Mouse (Mus musculus) mesoderm, embryonic 11.5 days (tissue): ENCODE data around the gene Sgce.
"Not testable (repeated sequence)": the region's sequence is repeated elsewhere in the genome, so short reads cannot be mapped to it uniquely, and the experiment has no call there.

Source experiments
- DNase-seq: peaks from one replicate; pipeline ENCODE4 v3.0.0-alpha.2; 2012; ENCODE audit warnings: low read depth, low spot score

The Sgce gene

DNA sequence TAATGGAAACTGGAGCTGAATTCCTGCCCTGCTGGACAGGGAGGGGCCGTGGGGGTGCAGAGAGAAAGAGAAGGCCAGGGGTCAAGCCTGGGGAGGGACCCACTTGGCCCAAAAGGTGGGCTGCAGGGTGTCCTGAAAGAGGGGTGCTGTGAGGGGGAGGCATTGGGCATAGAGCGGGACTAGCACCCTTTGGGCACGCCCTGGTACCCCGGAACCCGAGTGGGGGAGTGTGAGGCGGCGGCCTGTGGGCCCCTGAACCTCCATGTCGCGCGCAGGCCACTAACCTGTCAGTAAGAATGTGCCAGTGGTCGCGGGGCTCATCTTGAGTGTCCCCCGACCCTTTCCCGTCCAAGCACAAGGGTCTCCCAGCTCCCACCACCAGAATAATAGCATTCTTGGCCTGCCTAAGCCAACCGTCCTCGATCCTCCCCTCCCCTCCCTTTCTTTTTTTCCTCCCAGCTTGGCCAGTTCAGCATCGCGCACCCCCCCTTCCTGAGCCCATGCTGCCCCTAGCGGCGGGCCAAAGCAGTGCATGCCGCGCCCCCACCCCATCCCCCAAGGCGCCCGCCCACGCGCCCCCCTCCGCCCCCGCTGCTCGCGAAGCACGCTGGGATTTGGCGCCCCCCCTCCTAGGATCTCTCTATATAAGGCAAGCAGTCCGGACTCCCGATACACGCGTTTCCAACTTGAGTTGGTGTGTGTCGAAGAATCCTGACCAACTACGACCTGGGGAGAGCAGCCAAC lies at the start of gene Sgce, which contains the start of gene Peg10:
Sgce (minus strand) TSS at position 512 of the 744 bp plus-strand sequence.
Peg10 (plus strand) TSS at position 611 of the 744 bp plus-strand sequence.
- peak; percentile 85 for DNase-seq

DNA sequence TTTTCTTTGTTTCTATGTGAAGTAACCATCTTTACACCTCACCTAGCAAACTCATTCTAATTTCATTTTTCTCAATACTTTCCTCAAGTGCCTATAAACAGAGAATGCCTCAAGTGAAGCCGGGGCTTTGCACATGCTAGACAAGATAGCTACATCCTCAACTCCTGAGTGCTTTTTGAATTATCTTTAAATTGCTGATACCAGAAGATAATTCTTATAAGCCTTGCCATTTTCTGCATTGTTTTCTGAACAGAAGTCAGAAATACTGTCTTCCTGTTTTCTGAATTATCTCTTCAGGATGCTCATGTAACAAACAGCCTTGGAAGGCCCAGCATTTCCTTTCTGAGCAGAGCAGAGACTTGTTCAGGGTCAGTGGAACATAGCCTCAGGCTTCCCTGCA lies 49.3 kb upstream of the Sgce start:
- DNase-seq = no peak

DNA sequence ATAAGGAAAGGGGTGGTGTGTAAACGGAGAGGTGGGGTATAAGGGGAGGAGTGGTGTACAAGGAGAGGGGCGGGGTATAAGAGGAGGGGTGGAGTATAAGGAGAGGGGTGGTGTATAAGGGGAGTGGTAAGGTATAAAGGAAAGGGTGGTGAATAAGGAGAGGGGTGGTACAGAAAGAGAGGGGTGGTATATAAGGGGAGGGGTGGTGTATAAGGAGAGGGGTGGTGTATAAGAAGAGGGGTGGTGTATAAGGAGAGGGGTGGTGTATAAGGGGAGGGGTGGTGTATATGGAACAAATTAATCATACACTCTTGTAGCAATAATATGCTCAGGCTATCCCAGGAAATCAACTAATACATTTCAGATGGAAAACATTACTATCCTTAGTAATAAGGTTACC lies 15.2 kb upstream of the Sgce start:
- no peak for DNase-seq

DNA sequence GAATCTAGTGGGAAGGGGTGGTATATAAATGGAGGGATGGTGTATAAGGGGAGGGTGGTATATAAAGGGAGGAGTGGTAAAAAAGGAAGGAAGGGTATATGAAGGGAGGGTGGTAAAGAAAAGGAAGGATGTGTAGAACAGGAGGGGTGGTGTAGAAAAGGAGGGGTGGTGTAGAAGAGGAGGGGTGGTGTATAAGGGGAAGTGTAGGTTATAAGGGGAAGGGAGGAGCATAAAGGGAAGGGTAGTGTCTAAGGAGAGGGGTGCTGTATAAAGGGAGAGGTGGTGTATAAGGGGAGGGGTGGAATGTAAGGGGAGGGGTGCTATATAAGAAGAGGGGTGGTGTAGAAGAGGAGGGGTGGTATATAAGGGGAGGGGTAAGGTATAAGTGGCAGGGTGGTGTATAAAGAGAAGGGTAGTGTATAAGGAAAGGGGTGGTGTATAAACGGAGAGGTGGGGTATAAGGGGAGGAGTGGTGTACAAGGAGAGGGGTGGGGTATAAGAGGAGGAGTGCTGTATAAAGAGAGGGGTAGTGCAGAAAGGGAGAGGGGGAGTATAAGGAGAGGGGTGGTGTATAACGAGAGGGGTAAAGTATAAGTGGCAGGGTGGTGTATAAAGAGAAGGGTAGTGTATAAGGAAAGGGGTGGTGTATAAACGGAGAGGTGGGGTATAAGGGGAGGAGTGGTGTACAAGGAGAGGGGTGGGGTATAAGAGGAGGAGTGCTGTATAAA lies 14.6 kb upstream of the Sgce start:
- not testable (repeated sequence) for DNase-seq

DNA sequence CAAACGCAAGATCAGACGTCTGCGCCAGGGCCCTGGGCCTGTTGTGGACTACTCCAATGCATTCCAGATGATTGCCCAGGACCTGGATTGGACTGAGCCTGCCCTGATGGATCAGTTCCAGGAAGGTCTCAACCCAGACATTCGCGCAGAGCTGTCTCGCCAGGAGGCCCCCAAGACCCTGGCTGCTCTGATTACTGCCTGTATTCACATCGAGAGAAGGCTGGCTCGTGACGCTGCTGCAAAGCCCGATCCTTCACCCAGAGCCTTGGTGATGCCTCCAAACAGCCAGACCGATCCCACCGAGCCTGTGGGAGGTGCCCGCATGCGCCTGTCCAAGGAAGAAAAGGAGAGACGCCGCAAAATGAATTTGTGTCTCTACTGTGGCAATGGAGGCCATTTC lies 7.9 kb upstream of the Sgce start:
- DNase-seq = no peak

DNA sequence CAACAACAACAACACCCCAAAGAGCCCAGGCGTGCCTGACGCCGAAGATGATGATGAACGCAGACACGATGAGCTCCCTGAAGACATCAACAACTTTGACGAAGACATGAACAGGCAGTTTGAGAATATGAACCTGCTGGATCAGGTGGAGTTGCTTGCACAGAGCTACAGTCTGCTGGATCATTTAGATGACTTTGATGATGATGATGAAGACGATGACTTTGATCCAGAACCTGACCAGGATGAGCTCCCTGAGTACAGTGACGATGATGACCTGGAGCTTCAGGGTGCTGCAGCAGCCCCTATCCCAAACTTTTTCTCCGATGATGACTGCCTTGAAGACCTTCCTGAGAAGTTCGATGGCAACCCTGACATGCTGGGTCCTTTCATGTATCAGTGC lies 7.3 kb upstream of the Sgce start:
- DNase-seq = no peak

DNA sequence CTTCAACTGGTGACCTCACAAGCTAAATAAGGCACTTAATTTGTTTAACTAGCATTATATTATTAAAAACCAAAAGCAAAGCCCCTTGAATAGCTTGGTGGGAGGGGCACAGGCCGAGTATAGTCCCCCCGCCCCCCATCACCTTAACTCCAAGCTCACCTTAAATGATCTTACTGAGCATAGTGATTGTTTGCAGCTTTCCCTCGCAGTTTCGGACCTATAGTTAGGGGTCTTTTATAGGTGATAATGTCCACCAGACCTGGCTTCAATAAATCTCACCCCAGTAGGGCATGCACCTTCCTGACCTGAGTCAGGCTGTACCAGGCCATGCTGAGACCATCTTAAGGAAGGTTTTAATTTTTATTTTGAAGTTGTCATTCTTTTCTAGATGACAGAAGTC lies 4.3 kb upstream of the Sgce start:
- DNase-seq = no peak

DNA sequence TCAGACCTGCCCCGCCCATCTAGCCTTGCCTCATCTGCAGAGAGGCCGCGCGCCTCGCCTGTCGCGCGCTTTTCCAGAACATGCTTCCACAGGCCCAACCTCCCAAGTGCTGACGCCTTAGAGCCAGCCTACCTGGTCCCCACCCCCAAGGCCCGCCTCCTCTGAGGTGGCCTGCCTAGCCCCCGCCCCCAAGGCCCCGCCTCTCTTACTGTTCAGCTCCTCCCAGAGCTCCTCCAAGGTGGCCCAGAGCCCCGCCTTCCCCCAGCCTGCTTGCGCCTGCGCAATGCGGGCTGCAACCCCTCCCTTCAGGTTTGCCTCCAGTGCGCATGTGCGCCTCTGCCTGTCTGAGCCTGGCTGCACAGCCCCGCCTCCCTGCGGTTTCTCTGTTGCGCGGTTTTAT lies 2.1 kb upstream of the Sgce start:
- DNase-seq = peak; percentile 96

DNA sequence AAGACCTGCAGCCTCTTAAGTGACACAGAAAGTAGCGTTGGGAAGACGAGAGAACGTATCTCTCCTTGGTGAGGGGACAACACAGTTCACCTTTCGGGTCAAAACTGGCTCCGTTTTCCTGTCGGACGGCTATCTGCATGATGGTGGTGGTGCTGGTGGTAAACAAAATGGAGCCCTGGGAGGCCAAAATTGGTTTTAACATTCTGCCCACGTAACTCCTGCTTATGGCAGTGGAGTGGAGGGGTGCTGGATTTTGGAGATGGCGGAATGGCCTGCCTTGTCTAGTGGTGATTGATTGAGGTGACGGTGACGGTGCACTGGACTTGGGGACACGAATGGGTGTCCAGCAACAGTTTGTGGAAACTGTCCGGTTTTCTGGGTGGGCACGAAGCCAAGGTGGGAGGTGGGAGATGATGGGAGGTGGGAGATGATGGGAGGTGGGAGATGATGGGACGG lies 1.5 kb upstream of the Sgce start:
- peak; percentile 72 for DNase-seq

DNA sequence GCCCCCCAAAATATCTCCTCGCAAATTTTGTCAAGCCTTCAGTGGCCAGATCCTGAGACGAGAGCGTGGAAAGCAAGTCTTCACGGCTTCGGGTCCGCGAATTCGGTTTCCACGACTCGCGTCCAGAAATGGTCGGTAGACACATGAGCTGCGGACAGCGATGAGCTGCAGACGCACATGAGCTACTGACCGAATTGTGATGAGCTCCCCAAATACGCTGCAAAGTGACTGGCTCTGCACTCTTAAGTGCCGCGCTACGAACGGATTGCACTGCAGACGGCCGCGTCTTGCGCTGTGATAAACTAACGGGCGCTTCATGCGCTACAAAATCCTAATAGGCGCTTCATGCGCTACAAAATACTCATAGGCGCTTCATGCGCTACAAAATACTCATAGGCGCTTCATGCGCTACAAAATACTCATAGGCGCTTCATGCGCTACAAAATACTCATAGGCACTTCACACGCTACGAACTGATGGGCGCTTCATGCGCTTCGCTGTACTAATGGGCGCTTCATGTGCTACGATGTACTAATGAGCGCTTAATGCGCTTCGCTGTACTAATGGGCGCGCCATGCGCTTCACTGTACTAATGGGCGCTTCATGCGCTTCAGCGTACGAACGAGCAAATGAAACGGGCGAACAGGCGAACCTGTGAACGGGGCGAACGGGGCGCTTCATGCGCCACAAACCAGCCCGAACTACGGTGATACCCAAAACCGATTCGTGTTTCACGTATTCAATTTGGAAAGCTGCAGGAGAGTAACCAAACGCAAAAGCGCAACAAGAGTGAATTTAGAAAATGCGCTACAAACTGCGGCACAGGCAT lies 884 bp upstream of the Sgce start:
- peak; percentile 76 for DNase-seq

DNA sequence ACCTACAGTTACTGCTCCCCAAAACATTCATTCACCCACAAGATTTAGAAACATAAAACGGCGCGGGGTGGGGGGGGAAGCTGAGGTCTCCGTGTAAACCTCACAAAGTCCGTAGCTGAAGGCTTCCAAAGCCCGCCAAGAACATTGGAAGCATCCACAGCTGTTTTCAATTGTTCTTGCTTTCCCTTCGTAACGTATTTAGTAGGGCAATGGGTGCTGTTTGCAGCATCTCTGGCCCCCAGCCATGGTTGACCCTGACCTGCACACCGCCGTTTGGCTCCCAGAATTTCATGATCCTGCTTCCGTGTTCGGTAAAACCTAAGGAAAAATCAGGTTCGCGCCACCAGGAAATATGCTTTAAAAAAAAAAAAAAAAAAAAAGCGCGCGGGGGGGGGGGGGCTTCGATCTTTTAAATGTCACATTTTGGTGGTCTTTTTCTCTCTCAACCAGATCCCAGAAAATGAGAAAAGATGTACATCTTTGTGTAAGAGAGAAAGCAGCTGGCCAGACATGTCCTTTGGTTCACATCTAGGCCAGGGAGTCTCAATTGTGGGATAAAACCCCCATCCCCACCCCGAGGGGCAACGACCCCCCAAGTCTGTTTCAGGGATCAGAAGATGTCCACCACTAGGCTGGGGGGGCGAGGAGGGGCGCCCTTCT lies 841 bp downstream of the Sgce start:
- no peak for DNase-seq

DNA sequence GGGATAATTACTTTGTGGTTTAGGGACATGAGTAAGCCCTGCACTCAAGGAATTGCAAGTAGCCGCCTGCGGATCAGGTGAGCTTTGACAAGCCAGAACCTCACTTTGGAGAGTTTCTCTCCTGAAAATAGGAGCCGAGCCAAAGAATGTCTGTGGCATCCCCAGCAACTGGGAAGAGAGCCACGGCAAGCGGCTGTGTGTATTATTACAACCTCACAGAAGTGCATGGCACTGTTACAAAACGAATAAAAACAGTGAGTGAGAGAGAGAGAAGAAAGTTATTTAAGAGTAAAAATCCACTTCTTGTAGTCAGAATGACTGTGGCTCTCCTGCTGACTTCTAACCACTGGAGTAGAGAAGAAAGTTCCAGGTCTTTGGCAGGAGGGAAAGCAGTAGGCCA lies 6.5 kb downstream of the Sgce start:
- no peak for DNase-seq

DNA sequence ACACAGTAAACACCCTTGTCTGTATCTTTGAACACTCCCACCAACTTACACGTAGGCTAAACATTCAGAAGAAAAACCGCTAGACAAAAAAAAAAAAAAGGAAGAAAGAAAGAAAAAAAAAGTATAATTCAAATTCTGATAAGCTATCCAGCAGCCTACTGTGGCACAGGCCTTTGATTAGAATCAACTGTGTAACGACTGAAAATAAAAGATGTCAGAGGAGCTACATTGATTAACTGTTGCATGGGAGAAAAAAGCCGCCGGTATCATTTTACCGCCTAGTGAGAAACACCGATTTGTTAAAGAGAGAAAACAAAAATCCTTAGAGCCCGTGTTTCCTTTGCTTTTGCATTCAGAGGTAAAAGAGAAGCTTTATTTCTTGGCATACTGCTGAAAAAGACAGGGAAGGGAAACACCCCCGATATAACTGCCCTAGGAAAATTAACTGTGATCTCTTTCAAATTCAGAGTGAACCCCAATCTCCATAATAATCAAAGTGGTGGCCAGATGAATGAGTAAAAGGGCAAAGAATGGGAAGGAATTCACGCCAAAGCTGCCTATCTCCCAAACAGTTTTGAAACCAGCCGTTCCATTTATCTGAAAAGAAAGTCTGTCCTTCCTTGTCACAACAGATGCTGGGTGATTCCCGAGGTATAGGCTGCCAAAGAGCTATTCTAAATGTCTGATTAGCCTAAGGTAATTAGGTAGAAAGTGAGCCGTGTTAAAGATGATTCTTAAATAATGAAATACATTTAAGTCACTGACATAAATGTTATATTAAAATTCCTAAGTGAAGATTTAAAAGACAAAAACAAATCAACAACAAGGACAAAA lies 7.3 kb downstream of the Sgce start:
- no peak for DNase-seq

DNA sequence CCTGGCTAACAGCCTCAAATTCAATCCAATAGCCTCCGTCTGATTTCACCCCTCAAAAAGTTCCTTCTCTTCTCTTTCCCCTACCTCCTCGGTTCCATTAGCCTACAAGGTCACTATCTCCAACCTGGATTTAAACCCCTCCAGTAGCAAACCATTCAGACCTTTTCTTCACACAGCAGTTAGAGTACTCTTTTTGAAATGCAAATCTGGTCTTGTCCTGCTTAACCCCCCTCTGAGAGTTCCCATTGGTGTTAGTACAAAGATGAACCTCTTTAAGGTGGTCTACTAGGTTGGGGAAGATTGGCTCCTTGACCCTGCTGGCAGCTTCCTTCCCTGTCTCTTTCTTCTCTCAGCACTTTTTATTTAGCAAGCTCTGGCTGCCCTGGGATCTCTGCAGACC lies 8.3 kb downstream of the Sgce start:
- no peak for DNase-seq

DNA sequence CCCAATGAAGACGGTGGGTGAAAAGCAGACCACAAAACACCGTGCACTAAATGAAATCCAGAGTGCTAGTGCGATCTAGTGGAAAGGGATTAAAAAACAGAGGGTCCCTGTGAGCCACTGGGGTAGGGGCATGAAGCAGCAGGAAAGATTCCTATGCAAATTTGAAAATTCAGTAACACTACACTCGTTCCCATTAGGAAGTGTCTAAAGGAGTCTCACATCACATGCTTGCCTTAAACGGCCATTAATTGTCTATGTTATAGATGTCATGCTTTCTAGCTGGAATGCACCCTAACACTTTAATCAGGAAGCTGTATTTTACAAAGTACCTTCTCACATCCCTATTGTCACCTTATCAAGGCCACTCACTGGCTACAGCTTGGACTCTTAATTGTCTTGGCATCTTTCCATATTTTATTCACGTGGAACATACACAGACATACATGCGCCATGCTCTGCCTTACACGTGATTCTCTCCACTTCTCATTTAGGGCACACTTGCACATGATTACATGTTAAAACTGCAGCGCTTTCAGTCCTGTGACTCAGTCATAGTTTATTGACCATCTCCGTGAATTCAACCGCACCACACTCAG lies 8.9 kb downstream of the Sgce start:
- DNase-seq = no peak

DNA sequence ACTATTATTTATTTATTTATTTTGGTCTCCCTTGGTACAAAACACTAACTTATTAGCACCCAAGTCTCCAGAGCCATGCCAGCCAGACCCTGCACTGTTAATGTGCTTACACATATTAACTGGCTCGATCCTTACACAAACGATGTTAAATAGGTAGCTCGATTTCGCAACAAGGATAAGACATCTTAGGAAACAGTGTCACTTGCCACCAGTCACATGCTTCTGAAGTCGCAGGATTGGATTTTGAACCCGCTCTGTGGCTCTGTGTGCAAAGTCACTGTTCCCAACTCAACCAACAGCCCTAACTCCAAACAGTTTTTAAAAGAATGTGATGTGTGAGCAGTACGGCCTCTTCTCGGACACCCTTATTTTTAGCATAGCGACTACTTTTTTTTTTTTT lies 10.6 kb downstream of the Sgce start:
- no peak for DNase-seq

DNA sequence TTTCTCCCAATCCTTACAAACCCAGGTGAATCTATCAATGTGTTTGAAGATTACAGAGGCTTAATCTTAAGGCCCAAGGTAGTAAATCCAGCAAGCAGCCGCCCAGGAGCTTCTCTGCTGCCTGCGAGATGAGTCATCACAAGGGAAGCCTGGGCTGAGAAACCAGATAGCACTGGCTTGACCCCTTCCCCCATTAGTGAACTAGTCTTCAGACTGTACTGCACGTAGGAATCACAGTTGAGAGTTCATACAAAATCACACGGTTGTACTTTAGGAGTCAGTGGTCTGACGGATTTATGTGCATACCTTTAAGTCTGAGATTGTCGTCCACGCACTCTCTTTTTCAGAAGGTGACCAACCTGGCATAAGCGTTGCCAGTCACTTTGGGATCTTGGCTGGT lies 13.8 kb downstream of the Sgce start:
- DNase-seq = peak; percentile 61

DNA sequence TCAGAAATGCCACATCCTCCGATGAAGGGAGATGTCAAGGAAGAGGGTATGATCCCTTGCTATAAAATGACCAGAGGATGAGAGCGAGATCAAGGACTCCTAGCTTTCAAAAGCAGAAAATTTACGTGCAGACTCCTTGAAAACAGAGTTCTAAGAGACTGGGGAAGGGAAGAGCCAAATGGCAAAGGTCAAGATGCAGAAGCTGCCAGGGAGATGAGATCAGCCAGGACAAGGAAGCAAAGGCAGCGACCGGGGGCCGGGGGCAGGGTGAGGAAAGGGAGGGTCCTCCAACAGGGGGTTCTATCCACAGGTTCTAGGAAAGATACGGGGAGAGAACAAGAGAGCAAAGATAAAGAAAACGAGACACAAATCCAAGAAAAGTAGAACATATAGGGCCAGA lies 15.3 kb downstream of the Sgce start:
- no peak for DNase-seq

DNA sequence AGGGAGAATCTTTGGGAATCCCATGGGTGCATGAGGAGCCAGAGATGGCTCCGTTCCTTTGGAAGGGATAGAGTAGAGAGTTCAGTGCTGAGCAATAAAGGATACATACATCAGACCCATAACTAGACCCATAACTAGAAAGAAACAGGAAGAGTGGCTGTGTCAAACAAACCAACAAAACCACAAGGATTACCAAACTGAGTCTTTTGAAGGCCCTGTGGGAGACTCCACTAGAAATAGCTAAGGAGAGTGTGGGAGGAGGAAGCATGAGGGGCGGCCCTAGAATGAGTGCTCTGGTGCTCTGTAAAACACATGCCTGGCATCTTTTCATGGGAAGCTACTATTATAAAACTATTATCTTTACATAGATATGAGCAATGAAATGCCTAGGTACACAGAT lies 18.7 kb downstream of the Sgce start:
- no peak for DNase-seq

DNA sequence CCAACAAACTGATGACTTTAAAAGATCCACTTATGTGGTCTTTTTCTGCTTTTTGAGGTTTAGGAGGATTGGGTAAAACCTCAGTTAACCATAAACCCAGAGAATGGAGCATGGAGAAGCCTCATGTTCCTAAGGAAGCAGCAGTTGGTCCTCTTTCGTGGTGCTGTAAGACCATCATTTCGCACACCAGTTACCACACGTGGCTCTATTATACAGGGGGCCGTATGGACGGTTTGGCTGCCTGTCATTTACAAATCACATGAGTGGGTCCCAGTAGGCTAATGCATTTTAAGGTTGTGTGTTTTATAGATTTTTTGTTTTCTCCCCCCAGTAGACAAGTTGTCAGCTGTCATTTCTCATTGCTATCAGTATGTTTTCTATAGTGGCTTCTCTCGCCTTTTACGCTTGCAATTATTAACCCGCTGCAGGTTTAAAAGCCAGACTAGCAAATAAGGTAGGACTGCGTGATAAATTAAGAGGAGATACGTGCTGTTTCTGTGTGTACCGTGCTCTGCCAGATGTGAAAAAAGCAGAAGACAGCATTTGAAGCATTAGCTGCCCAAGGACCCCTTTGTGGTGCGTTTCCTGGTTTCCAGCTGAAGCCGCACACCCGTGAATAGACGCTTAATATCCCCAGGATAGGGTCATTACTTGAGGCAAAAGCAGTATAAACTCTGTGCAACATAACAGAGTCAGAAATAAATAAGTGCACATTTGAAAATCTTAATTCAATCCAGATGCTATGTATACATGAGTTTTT lies 22.8 kb downstream of the Sgce start:
- no peak for DNase-seq
